Mouse (Mus musculus): Measurements from ENCODE around the gene Fkrp. TPM values are rescaled to one million over a fixed set of nuclear protein-coding genes. Genes with fewer than 3 reads are reported as not detected.

The Fkrp gene
- polyA plus RNA-seq (2017; shearing (Covaris generic)): 6.5 TPM

DNA sequence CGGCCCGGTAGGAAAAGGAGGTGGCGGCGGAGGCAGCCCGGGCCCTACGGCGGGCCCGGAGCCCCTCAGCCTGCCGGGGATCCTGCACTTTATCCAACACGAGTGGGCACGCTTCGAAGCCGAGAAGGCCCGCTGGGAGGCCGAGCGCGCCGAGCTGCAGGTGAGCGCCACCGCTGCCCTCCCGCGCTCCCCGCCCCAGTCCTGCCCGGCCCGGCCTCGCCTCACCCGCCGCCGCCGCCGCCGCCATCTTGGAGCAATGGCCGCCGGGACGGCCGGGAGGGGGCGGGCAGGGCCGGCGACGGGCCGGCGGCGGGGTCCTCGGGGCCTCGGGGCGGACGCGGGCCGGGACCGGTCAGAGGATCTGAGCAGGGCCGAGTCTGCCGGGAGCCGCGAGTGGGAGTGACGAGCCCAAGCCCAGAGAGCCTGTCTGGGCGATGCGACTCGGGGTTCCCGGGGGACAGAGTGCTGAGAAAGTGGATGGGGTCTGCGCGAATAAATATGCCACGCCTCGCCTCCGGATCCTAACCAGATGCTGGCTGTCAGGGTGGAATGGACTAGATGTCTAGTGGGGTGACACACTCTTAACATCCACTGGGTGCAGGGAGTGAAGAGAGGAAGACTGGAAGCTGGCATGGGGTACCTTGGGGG is at the start of gene Fkrp:
Gene Fkrp, minus strand, starts transcription at position 258 of the 648 bp plus-strand sequence.

DNA sequence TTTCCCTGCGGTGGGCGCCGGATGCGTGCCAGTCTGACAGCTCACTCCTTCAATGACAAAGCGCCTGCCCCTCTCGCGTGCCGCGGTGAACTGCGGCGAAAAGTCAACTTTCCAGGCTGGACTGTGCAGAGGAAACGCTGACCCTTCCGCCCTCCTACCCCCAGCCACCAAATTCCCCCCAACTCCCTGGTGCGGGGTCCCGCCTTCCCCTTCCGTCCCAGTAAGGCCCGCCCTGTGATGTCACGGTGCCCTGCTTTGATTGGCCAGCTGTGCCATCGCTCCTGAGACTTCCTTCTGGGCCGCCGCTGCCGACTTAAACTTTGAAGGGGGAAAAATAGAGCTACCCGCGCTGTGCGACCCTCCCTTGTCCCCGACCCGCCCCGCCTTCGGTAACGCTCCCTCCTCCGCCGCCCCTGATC is 26.1 kb upstream of the Fkrp start, which contains the start of gene Prkd2:
Gene Prkd2, plus strand, starts transcription at position 258 of the 419 bp plus-strand sequence.

DNA sequence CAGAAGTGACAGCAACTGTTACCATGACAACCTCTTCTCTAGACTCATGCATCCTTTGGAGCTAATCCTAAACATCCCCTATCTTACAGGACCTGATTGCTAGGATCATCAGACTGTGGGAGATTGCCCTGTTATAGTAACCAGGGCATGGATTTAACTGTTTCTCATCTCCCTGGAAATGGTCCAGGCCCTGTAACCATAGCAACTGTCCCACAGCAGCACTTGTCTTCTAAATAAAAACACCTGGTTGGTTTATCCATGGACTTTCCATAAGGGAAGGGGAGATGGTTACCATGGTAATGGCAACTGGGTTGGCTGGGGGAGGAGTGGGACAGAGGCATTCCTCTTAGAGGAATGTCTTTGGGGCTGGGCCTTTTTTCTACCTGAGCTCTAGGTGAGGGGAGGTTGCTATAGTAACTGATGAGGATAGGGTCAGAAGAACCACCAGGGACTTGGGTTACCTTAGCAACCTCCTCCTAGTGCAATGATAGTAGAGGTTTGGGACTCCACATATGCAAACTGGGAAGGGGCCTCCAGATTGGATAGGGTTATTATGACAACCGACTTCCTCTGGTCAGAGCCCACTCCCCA is 1.1 kb downstream of the Fkrp start, which contains the start of gene Strn4:
Gene Strn4, plus strand, starts transcription at position 539 of the 591 bp plus-strand sequence.

GRCm38 (mm10) chr7:16780825-16781554 is 35.5 kb downstream of the Fkrp start, which contains the start of gene Slc1a5:
Gene Slc1a5 (plus strand): TSS chr7:16781340.

Other genes with a start within 250 kb of the Fkrp start
- gene Arhgap35, start 201.7 kb downstream of the Fkrp start, polyA plus RNA-seq (2017; shearing (Covaris generic)): 4.8 TPM
- gene Ceacam15, start 141.0 kb downstream of the Fkrp start, polyA plus RNA-seq (2017; shearing (Covaris generic)): 1.7 TPM
- gene Ceacam9, start 94.8 kb downstream of the Fkrp start, polyA plus RNA-seq (2017; shearing (Covaris generic)): not detected
- gene Ap2s1, start 78.3 kb downstream of the Fkrp start, polyA plus RNA-seq (2017; shearing (Covaris generic)): 207 TPM
- 99.6 TPM for gene Slc1a5, start 35.4 kb downstream of the Fkrp start, polyA plus RNA-seq (2017; shearing (Covaris generic))
- gene Strn4, start 843 bp downstream of the Fkrp start, polyA plus RNA-seq (2017; shearing (Covaris generic)): 25.3 TPM
- 242 TPM for gene Prkd2, start 26.2 kb upstream of the Fkrp start, polyA plus RNA-seq (2017; shearing (Covaris generic))
- not detected for gene Dact3, start 58.6 kb upstream of the Fkrp start, polyA plus RNA-seq (2017; shearing (Covaris generic))
- gene Gng8, start 75.1 kb upstream of the Fkrp start, polyA plus RNA-seq (2017; shearing (Covaris generic)): not detected
- gene Ptgir, start 89.8 kb upstream of the Fkrp start, polyA plus RNA-seq (2017; shearing (Covaris generic)): 8.3 TPM
- 71.9 TPM for gene Calm3, start 107.4 kb upstream of the Fkrp start, polyA plus RNA-seq (2017; shearing (Covaris generic))
- gene Pnmal2, start 128.0 kb upstream of the Fkrp start, polyA plus RNA-seq (2017; shearing (Covaris generic)): not detected
- gene Pnmal1, start 142.9 kb upstream of the Fkrp start, polyA plus RNA-seq (2017; shearing (Covaris generic)): not detected
- gene Gm42372, start 166.4 kb upstream of the Fkrp start, polyA plus RNA-seq (2017; shearing (Covaris generic)): 5.4 TPM
- 0.12 TPM for gene Ccdc8, start 176.0 kb upstream of the Fkrp start, polyA plus RNA-seq (2017; shearing (Covaris generic))
- 141 TPM for gene Ppp5c, start 211.2 kb upstream of the Fkrp start, polyA plus RNA-seq (2017; shearing (Covaris generic))
- 1.5 TPM for gene Hif3a, start 245.7 kb upstream of the Fkrp start, polyA plus RNA-seq (2017; shearing (Covaris generic))